Mouse (Mus musculus) granulocyte monocyte progenitor cell, adult 5-6 weeks (primary cell): Measurements from ENCODE around the gene Ccdc183. TPM values are rescaled to one million over a fixed set of nuclear protein-coding genes. Genes with fewer than 3 reads are reported as not detected.
A peak's percentile ranks its signal among the peaks of the same experiment; 100 is the strongest.

Source experiments
- ATAC-seq: replicated peaks from 2 replicates; pipeline ENCODE4 v1.8.0; 2016; ENCODE audit warnings: mild to moderate bottlenecking, moderate TSS enrichment, inconsistent platforms; ENCODE audit not compliant: poor library complexity, severe bottlenecking
- total RNA-seq, 2 experiments: library from RNA; stranded (forward) in 1 of 2; stranded (reverse) in 1 of 2; fragments of 200-712, 200-1000 nt in 1 of 2; fragments of >200 nt in 1 of 2; fragmentation: Nextera tagmentation in 1 of 2; gene quantifications; 2 replicates each; pipeline ENCODE4 v1.2.3; 2014 to 2017

Ccdc183 gene
- total RNA-seq, 2 experiments from 2014 or later, result not detected

DNA sequence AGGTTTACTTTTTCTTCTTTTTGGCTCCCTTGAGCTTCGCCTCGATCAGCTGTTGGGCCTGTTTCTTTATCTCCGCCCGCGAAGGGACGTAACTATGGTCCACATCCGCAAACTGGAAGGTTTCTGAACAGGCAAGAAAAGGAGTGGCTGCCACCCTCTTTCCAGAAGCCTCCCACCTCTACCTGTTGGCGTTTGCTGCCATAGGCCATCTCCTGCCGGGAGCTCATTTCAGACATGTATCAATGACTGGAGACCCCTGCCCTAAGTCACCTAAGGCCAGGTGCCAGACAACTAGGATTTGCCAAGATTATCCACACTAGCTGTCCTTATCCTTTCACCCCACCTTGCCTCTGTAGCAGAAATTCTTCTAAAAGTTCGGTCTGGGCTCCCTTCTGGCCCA lies 8.8 kb downstream of the Ccdc183 start:
- peak; percentile 26; the same call in 1 of the 2 replicates for ATAC-seq

DNA sequence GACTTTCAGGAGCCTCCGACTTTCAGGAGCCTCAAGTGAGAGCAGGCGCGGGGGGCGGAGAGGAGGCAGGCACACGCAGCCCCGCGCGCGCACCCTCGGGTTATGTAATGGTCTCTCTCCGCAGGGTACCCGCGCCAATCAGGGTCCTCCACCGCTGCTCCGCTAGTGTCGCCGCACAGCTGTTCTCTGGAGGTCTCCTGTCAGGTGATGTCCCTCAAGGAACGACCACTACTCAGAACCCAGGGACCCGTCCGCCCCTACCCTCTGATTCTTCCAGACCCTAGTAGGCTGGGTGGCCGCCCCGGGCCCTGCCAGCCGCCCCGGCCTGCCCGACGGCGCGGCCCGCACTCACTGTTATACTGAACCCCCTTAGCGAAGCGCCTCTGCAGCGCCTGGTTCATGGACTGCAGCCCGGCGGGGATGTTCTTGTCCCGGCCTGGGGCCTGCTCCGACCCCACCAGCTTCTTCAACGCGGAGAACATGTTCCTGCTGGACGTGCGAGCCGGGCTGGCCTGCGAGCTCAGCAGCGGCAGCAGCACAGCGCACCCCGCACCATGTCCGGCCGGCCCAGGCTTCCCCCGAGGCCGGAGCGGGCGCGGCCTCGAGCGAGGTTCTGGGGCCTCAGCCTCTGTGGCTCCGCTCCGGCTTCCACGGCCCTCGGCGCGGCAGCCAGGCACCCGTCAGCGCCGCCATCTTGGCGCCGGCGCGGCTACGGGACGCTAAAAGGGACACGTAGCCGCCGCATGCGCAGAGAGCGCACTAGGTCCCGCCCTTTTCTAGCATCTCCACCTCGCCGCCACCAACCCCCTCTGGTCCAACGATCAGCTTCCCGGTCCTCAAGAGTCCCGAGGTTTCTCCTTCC lies 9.5 kb downstream of the Ccdc183 start, which contains the start of gene Rabl6:
TSS of gene Rabl6 (minus strand) at position 761 of the 862 bp plus-strand sequence.
- ATAC-seq, result peak; percentile 92

DNA sequence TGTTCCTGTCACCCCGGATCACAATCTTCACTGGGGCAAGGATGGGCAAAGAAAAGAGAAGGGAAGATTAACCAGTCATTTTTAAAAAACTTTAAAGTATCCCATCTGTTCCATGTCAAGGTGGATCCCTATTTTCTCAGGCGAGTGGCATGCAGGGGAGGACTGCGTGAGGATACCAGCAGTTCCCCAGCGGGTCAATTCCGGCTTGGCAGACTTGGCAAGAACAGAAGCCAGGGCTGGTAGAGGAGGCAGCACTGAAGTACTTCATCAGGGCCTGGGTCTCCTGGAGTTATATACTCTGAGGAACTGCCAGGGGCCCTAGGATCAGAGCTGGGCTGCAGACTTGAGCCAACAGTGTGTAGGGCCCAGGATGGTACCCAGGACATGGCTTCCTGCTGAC lies 15.0 kb downstream of the Ccdc183 start:
- no peak for ATAC-seq

DNA sequence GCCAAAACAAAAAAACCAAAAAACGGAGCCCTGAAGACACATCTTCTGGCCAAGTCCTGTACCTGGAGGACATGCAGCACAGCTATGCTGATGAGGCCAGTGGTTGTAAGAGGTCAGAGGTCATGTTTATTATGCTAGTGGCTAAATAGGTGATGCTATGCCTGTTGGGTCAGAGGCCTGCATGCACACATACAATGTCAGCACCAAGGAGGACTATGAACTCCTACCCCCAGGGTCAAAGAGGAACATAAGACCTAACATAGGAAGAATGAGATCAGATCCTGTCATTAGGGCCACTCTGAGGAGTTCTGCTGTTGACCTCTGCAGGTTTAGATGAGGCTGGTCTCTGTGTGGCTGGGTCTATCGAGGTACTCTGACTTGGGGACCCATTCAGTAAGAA lies 17.4 kb downstream of the Ccdc183 start:
- no peak for ATAC-seq

DNA sequence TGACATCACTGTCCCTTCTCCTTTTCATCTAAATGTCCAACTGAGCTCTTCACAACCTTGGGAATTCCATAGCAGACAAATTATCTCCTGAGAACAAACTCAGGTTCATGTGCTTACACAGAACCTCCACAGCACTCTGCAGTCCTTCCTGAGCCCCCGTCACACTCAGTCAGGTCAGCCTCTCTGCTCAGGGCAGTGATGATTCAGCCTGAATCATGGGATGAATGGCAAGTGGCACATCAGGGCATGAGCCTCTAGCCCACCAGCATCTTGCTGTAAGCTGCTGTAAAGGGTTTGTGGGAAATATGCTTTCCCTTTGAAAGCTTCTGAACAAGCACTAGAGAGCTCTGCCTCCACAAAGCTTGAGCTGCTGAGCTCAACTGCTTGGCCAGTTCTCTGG lies 18.7 kb downstream of the Ccdc183 start:
- ATAC-seq, result no peak

DNA sequence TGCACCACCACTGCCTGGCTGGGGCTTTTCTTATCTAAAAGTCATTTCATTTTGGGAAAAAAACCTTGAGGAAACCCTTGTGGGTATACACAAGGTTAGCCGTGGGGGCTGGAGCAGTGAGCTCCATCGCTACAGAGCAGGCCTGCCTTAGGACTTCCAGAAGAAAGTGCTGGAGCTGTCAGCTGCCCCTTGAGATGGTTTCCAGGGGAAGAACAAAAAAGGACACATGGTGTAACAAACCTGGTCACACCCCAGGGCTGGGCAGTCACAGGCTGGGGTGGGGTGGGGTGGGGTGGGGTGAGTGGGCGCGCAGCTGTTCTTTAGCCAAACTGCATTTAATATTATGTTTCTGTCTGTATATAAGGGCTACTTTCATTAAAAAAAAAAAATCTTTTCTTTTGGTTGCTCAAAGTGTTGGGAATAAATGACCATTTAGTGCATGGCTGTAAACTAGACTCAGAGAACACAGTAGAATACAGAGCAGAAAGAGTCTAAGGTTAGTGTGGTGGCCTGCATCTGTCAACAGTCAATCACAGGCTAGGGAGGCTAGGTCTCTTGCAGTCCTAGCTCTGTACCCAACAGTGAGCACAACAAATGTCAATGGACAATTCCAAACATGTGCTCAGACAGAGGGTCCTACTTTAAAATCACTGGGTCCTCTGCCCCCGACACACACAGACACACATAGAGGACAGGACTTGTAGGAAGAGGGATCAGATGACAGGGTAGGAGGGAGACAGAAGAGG lies 20.5 kb downstream of the Ccdc183 start:
- ATAC-seq, result no peak

DNA sequence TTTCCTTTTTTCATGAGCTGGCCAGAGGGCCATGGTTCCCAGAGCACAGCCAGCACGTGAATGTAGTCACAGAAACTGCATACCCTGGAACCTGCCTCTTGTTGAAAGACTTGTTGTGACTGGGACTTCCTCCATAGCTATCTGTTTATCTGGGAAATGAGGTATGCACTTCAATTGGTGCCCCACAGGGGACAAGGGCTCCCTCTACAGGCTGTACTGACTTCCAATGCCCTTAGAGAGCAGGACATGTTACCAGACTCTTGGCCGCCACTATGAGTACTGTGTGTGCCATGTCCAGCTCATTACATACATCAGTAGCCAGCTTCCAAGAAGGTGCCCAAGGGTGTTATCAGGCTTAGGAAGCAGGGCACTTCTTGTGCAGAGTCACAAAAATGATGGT lies 25.6 kb downstream of the Ccdc183 start:
- ATAC-seq, result peak; percentile 56

DNA sequence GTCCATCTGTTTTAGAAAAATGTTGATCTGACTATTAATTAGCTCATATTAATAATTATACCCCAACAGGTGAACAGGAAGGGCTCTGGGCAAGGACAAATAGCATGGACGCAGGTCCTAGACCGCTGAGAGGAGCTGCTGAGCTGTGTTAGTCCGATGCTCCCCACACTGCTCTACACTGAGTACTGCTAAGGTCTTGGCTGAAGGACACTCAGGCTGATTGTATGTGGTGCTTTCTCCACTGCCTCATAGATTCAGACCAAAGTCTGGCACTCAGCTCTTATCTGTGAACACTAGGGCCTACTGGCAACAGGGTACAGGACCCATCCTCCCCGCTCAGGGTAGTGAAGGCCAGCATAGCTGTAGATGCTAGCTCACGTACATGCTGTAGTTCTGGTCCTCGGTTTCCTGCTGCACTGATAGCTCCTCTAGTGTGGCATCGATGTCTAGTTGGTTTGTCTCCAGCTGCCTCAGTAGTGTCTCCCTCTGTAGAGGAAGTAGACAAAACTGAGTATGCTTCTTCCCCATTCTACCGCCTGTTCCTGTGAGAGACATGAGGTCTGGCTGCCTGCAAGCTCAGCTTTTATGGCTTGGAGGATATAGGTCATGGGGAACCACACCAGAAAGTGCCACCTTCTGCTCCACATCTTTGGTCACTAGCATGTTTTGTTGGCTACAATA lies 29.1 kb downstream of the Ccdc183 start:
- ATAC-seq, result no peak

DNA sequence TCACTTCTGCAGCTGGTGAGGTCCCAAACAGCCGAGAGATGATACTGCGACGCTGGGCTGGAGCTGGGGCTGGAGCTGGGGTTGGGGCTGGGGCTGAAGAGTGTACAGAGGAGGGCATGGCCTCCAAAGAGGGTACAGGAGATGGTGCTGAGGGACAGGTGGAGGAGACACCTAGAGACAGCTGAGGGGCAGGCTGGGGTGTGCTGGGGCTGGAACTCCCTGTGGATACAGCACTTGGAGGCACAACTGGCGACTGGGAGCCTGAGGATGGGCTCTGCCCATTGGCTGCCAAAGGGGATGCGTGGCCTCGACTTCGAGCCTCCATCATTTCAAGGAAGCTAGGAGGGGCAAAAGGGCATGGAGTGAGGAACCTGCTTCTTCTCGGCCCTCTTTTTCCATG lies 30.2 kb downstream of the Ccdc183 start:
- no peak for ATAC-seq

DNA sequence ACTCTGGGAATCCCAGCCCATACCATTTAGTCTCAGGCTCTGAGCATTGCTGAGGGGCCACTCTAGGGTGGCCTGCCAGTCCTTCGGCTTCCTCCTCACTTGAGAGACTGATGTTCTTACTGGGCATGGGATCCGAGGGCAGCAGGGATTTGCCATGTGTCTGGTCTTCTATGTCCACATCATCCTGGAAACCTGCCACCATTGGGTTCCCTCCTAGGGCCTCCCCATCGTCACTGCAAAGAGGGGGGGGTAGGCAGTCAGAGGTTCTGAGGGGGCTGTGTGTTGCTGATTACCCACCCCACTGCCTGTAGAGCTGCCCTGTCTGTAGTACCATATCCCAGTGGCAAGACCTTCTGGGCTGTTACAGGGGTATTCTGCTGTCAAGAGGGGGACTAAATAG lies 31.9 kb downstream of the Ccdc183 start:
- ATAC-seq, result no peak

DNA sequence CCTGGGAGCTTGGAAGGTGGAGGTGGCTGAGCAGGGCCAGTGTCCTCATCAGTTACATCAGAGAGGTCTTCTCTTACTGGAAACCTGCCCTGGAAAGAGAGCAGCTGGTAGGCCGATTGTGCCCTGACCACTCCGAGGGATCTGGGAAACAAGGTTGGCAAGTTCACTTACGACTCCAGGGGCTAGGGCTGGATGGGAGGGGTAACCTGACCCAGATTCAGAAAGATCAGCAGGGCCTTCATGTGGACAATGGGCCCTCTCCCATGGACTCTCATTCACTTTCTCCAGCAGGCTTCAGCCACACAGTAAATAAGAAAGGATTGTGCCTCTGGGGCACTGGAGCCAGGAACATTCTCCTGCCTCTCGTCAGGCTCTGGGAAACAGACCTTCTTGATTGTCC lies 32.6 kb downstream of the Ccdc183 start:
- ATAC-seq, result no peak

DNA sequence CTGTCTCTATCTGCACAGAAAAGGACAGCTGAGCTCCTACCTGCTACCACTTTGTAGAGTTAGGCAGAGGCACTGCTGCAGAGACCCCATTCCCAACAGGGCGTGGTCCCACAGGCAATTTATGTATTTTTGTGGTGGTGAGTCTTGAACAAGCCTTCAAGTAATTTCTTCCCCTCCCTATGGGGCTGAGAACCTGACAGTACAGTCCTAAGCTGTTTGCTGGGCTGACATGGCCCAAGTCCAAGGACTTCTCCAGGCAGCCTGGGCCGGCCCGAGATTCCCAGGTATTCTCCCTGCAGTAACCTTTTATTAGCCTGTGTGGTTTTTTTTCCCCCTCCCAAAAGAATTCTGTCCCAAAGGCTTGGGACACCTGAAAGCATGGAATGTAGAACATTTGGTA lies 33.3 kb downstream of the Ccdc183 start:
- no peak for ATAC-seq

DNA sequence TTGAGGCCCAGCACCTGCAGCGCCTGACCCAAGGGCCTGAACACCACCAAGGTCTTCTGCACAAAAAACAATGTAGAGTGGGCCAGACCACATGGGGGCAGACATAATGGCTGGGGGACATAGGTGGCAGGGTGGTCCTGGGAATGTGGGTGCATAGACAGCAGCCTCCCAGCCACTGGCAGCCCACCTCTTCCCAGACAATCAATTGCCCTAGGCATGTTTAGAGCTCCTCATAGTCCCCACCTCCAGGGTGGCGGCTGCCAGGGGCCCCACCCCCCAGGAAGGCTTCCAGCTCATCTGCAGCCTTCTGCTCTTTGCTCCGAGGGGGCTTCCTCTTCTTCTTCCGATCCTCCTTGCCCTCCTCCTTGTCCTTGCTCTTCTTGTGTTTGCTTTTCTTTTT lies 33.9 kb downstream of the Ccdc183 start:
- no peak for ATAC-seq

DNA sequence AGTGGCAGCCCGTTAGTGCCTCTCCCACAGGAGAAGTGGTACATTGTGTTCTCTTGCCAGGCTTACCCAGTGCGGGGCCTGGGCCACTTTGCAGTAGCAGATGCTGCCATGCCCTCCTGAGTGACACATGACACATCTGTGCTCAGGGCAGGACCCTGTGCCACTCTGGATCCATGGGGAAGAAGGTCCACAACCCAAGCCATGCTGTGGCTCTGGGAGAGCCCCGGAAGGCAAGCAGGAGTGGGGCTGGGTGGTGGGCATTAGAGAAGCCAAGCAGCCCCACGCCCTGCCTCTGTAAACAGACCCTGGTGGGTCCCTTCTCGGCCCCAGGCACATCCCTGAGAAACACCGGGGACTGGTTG lies 34.4 kb downstream of the Ccdc183 start:
- no peak for ATAC-seq

DNA sequence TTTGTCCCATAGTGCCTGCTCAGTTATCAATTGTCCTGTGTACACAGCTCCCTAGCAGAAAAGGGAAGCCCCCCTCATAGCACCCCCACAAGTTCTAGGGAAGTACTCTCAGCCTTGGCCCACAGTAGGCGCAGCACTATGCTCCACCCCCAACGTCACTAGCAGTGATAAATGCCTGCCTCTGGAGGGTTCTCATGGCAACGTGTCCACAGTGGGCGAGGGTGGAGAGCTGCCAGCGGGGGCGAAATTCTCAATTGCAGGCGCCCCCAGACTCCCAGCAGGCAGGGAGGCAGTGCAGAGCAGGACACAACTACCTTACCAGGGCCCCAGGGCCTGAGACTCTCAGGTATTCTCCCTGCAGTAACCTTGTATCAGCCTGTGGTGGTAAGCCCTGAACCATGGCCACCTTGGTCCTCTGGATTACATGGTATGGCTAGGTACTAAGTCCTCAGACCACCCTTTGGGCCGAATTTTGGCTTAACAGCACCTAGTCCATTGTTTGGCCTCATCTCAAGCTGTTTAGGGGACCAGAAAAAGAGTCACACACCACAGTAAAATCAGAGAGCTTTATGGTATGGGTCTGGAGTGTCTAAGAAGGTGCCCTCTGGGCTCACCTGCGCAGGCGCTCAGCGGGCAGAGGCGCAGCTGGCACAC lies 34.9 kb downstream of the Ccdc183 start:
- peak; percentile 59 for ATAC-seq

DNA sequence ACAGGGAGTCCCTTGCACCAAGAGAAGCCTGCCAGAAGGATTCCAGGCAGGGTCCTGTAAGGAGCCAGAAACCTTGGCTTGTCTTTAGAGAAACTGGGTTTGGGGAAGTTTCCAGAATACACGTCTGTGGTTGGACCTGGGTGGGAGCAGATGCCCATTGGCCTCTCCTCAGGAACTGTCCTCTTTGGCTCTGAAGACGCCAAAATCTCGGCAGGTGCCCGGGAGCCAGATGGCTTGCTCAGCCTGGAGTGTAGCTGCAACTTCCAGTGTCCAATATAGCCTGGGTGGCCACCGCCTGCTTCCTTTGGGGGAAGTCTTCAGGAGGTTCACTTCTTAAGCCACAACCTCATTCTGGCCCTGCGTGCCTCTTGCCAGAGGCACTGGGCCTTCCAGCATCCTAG lies 35.6 kb downstream of the Ccdc183 start:
- ATAC-seq, result peak; percentile 25

DNA sequence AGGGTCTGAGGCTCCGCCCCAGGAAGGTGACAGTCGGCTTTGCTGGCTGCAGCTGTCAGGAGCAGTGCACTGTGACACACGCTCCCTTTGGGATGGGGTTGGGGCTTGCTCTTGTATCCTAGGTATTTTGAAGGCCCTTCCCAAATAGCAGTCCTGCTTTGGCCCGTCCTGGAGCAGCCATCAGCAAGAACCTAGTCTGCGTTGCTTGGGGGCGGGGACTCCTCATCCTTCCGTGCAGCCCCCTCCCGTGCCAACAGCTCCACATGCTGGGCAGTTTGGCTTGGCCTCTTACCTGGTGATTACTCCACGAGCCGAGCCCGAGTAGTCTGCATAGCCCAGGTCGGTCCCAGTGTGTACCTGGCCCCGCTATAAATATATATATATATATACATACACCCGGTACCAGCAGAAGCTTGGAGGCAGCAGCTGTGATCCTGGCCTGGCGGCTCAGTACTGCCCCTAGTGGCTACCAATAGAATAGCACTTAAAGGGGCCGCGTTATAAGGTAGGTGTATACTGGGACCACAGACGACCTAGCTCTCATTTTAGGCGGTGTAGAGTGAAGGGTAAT lies 36.1 kb downstream of the Ccdc183 start, which contains the start of gene Ajm1:
TSS of gene Ajm1 (minus strand) at position 464 of the 571 bp plus-strand sequence.
- ATAC-seq, result peak; percentile 56

DNA sequence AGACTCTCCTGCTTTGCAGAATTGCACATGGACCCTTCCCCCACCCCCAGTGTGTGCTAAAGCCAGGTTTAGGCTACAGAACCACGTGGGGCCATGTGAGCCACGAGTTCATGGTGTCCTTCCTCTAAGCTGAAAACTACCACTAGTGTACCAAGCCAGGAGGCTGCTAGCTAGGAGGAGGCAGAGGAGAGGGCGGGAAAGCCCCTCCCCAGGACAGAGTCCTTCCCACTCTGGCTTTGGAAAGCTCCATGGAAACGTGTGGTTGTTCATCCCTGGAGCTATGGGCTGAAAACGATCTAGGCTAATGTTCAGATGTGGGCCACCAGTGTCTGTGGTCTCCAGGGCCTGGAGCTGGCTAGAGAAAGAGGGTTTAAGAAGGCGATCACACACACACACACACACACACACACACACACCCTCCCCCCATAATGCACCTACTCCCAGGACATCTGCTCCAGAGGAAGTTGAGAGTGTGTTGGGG lies 36.8 kb downstream of the Ccdc183 start:
- ATAC-seq, result no peak

DNA sequence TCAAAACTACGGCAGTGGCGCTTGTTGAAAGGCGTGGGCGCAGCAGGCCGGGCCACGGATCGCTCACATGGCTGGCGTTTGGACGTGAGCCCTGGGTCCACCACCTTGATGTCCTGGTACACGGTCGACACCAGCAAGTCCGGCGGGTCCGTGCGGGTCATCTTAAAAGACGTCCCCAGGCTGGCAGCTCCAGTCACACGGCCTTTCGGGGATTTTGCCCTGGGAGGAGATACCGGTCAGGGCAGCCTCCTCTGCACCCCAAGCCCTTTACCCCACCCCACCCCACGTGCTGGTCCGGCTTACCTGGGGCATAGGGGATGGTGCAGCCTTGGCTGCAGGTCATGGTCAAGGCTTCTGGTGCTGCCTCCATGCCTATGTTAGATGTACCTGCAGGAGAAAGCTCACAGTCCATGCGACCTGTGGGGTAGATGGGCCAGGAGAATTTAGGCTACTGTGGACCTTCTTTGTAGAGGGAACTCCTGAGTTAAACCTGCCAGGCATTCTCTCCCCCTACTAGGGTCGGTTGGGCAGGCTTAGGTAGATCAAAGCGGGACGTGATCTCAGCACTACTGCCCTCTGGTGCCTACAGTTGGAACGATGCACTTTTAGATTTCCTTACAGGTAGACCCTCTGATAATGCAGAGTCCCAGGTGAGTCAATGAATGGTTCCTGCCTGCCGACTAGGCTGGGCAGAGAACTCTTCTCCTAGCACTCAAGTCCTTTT lies 37.6 kb downstream of the Ccdc183 start:
- ATAC-seq, result no peak
